Mouse (Mus musculus): ENCODE results near the gene Gjc1. TPM values are rescaled to one million over a fixed set of nuclear protein-coding genes. Genes with fewer than 3 reads are reported as not detected.
A peak's percentile ranks its signal among the peaks of the same experiment; 100 is the strongest.

The Gjc1 gene
- polyA plus RNA-seq, 1 experiment from 2014 or later, result 64.8 TPM

DNA sequence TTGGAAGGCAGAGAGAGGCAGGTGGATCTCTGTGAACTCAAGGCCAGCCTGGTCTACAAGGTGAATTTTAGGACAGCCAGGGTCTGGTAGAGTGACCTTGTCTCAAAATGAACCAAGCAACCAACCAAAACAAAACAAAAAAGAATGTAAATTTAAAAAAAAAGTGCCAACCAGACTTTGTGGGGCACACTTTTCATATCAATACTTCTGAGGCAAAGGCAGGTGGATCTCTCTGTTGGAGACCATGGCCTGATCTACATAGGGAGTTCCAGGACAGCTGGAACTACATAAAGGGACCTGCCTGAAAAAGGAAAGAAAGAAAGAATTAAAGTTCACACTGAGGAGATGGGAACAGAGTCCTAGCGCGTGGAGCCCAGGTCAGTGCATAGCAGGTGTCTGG lies 7.0 kb upstream of the Gjc1 start:
- no peaks in the 10 kb centered on the region for H3K36me3 ChIP-seq (ENCODE audit: control insufficient read depth, insufficient read depth, low read length)
- no peak overlapping the region for H3K9ac ChIP-seq (replicated peaks; ENCODE audit: low read depth, low read length)
- no peak for ATAC-seq (ENCODE audit: insufficient number of reproducible peaks, insufficient read depth, low FRiP score, low read depth)
- WGBS, result 72% methylated on average over 2 of the region's 2 CpGs
- H3K4me2 ChIP-seq (replicated peaks; ENCODE audit: low read depth, low read length), result no peak overlapping the region
- no peaks in the 10 kb centered on the region for H3K9me3 ChIP-seq (ENCODE audit: control insufficient read depth, low read depth, low read length)
- H3K27me3 ChIP-seq (ENCODE audit: control insufficient read depth, insufficient read depth, low read length), result no peaks in the 10 kb centered on the region
- H3K4me1 ChIP-seq (ENCODE audit: control insufficient read depth, insufficient read depth, low read length), result no peaks in the 10 kb centered on the region
- H3K27ac ChIP-seq (ENCODE audit: low read length), result no peak overlapping the region
- no peak overlapping the region for H3K4me3 ChIP-seq (ENCODE audit: low read depth, low read length)

GRCm38 (mm10) chr11:102821231-102821630 lies 1.7 kb upstream of the Gjc1 start:
- Histone ChIP-seq H3K9ac (replicated peaks; ENCODE audit: low read depth, low read length) (no peak overlapping the region), H3K4me3 (ENCODE audit: low read depth, low read length) (no peak overlapping the region), H3K4me2 (replicated peaks; ENCODE audit: low read depth, low read length) (no peak overlapping the region), H3K4me1 (ENCODE audit: control insufficient read depth, insufficient read depth, low read length) (peaks cover 8% of the 10 kb centered on the region), H3K9me3 (ENCODE audit: control insufficient read depth, low read depth, low read length) (no peaks in the 10 kb centered on the region), H3K27me3 (ENCODE audit: control insufficient read depth, insufficient read depth, low read length) (no peaks in the 10 kb centered on the region), H3K27ac (ENCODE audit: low read length) (no peak overlapping the region), H3K36me3 (ENCODE audit: control insufficient read depth, insufficient read depth, low read length) (no peaks in the 10 kb centered on the region)
- 49% methylated on average over 6 of the region's 6 CpGs for WGBS
- ATAC-seq (ENCODE audit: insufficient number of reproducible peaks, insufficient read depth, low FRiP score, low read depth), result no peak

- H3K27ac ChIP-seq (ENCODE audit: low read length), result no peak overlapping the region
- H3K4me2 ChIP-seq (replicated peaks; ENCODE audit: low read depth, low read length), result no peak overlapping the region
- no peak overlapping the region for H3K9ac ChIP-seq (replicated peaks; ENCODE audit: low read depth, low read length)
- WGBS, result 16% methylated on average over 3 of the region's 3 CpGs
- H3K27me3 ChIP-seq (ENCODE audit: control insufficient read depth, insufficient read depth, low read length), result no peaks in the 10 kb centered on the region
- no peaks in the 10 kb centered on the region for H3K9me3 ChIP-seq (ENCODE audit: control insufficient read depth, low read depth, low read length)
- no peak for ATAC-seq (ENCODE audit: insufficient number of reproducible peaks, insufficient read depth, low FRiP score, low read depth)
- peaks cover 13% of the 10 kb centered on the region for H3K4me1 ChIP-seq (ENCODE audit: control insufficient read depth, insufficient read depth, low read length)
- H3K36me3 ChIP-seq (ENCODE audit: control insufficient read depth, insufficient read depth, low read length), result no peaks in the 10 kb centered on the region
- no peak overlapping the region for H3K4me3 ChIP-seq (ENCODE audit: low read depth, low read length)
These were observed 932 bp upstream of the Gjc1 start for GRCm38 (mm10) chr11:102820432-102820831.

GRCm38 (mm10) chr11:102819783-102820385 lies 384 bp upstream of the Gjc1 start:
- 0 out of 2 replicates have a peak, but pooled peaks have one; percentile 15 for ATAC-seq (ENCODE audit: insufficient number of reproducible peaks, insufficient read depth, low FRiP score, low read depth)
- 4% methylated on average over 14 of the region's 14 CpGs for WGBS
- peak overlapping the region; percentile 98; the same call in 1 of the 2 replicates for H3K9ac ChIP-seq (replicated peaks; ENCODE audit: low read depth, low read length)

GRCm38 (mm10) chr11:102818121-102819020 lies 1.1 kb downstream of the Gjc1 start:
- Histone ChIP-seq H3K4me1 (ENCODE audit: control insufficient read depth, insufficient read depth, low read length) (peaks cover 13% of the 10 kb centered on the region), H3K36me3 (ENCODE audit: control insufficient read depth, insufficient read depth, low read length) (no peaks in the 10 kb centered on the region), H3K4me2 (replicated peaks; ENCODE audit: low read depth, low read length) (peak overlapping the region; percentile 44), H3K4me3 (ENCODE audit: low read depth, low read length) (peak overlapping the region; percentile 87), H3K9ac (replicated peaks; ENCODE audit: low read depth, low read length) (peak overlapping the region; percentile 98), H3K27ac (ENCODE audit: low read length) (peak overlapping the region; percentile 99), H3K9me3 (ENCODE audit: control insufficient read depth, low read depth, low read length) (no peaks in the 10 kb centered on the region), H3K27me3 (ENCODE audit: control insufficient read depth, insufficient read depth, low read length) (no peaks in the 10 kb centered on the region)
- under 1% methylated on average over 78 of the region's 92 CpGs for WGBS
- peak; percentile 30 for ATAC-seq (ENCODE audit: insufficient number of reproducible peaks, insufficient read depth, low FRiP score, low read depth)

More at GRCm38 (mm10) chr11:102819783-102820385, 384 bp upstream of the Gjc1 start:
- no peaks in the 10 kb centered on the region for H3K36me3 ChIP-seq (ENCODE audit: control insufficient read depth, insufficient read depth, low read length)
- H3K4me1 ChIP-seq (ENCODE audit: control insufficient read depth, insufficient read depth, low read length), result peaks cover 13% of the 10 kb centered on the region
- H3K4me3 ChIP-seq (ENCODE audit: low read depth, low read length), result peak overlapping the region; percentile 87
- H3K4me2 ChIP-seq (replicated peaks; ENCODE audit: low read depth, low read length), result peak overlapping the region; percentile 44
- H3K27me3 ChIP-seq (ENCODE audit: control insufficient read depth, insufficient read depth, low read length), result no peaks in the 10 kb centered on the region
- peak overlapping the region; percentile 99; the same call in 1 of the 2 replicates for H3K27ac ChIP-seq (ENCODE audit: low read length)
- H3K9me3 ChIP-seq (ENCODE audit: control insufficient read depth, low read depth, low read length), result no peaks in the 10 kb centered on the region

GRCm38 (mm10) chr11:102814881-102815280 lies 4.6 kb downstream of the Gjc1 start:
- H3K36me3 ChIP-seq (ENCODE audit: control insufficient read depth, insufficient read depth, low read length), result peaks cover 3% of the 10 kb centered on the region; the same call in 1 of the 2 replicates
- H3K27me3 ChIP-seq (ENCODE audit: control insufficient read depth, insufficient read depth, low read length), result no peaks in the 10 kb centered on the region
- no peak overlapping the region for H3K9ac ChIP-seq (replicated peaks; ENCODE audit: low read depth, low read length)
- no peak overlapping the region for H3K4me3 ChIP-seq (ENCODE audit: low read depth, low read length)
- H3K27ac ChIP-seq (ENCODE audit: low read length), result no peak overlapping the region
- ATAC-seq (ENCODE audit: insufficient number of reproducible peaks, insufficient read depth, low FRiP score, low read depth), result no peak
- no peaks in the 10 kb centered on the region for H3K9me3 ChIP-seq (ENCODE audit: control insufficient read depth, low read depth, low read length)
- H3K4me1 ChIP-seq (ENCODE audit: control insufficient read depth, insufficient read depth, low read length), result peaks cover 13% of the 10 kb centered on the region
- H3K4me2 ChIP-seq (replicated peaks; ENCODE audit: low read depth, low read length), result no peak overlapping the region

- H3K27me3 ChIP-seq (ENCODE audit: control insufficient read depth, insufficient read depth, low read length), result no peaks in the 10 kb centered on the region
- no peaks in the 10 kb centered on the region for H3K9me3 ChIP-seq (ENCODE audit: control insufficient read depth, low read depth, low read length)
- H3K36me3 ChIP-seq (ENCODE audit: control insufficient read depth, insufficient read depth, low read length), result peaks cover 3% of the 10 kb centered on the region; the same call in 1 of the 2 replicates
- peaks cover 6% of the 10 kb centered on the region; the same call in 1 of the 2 replicates for H3K4me1 ChIP-seq (ENCODE audit: control insufficient read depth, insufficient read depth, low read length)
- 53% methylated on average over 4 of the region's 4 CpGs for WGBS
- no peak overlapping the region for H3K9ac ChIP-seq (replicated peaks; ENCODE audit: low read depth, low read length)
- no peak overlapping the region for H3K4me2 ChIP-seq (replicated peaks; ENCODE audit: low read depth, low read length)
- no peak overlapping the region for H3K4me3 ChIP-seq (ENCODE audit: low read depth, low read length)
- H3K27ac ChIP-seq (ENCODE audit: low read length), result no peak overlapping the region
- no peak for ATAC-seq (ENCODE audit: insufficient number of reproducible peaks, insufficient read depth, low FRiP score, low read depth)
These were observed 8.6 kb downstream of the Gjc1 start for GRCm38 (mm10) chr11:102810721-102811485.

DNA sequence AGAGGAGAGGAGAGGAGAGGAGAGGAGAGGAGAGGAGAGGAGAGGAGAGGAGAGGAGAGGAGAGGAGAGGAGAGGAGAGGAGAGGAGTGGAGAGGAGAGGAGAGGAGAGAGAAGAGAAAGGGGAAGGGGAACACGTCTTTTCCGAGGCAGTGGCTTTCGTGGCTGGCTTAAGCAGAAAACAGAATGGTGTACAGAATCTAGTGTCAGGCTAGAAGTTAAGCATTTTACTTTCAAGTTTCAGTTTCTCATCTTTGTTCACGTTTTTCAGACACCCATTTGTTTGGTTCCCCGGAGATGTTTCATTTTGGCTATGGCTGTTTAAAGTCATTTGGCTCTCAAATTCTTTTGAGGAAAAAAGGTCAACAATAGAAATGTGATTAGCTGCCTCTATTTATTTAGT lies 11.3 kb downstream of the Gjc1 start:
- WGBS, result 58% methylated on average over 5 of the region's 5 CpGs
- H3K9me3 ChIP-seq (ENCODE audit: control insufficient read depth, low read depth, low read length), result no peaks in the 10 kb centered on the region
- H3K4me2 ChIP-seq (replicated peaks; ENCODE audit: low read depth, low read length), result no peak overlapping the region
- H3K27me3 ChIP-seq (ENCODE audit: control insufficient read depth, insufficient read depth, low read length), result no peaks in the 10 kb centered on the region
- no peak overlapping the region for H3K4me3 ChIP-seq (ENCODE audit: low read depth, low read length)
- H3K4me1 ChIP-seq (ENCODE audit: control insufficient read depth, insufficient read depth, low read length), result peaks cover 4% of the 10 kb centered on the region; the same call in 1 of the 2 replicates
- no peak for ATAC-seq (ENCODE audit: insufficient number of reproducible peaks, insufficient read depth, low FRiP score, low read depth)
- H3K27ac ChIP-seq (ENCODE audit: low read length), result no peak overlapping the region
- peaks cover 11% of the 10 kb centered on the region for H3K36me3 ChIP-seq (ENCODE audit: control insufficient read depth, insufficient read depth, low read length)
- H3K9ac ChIP-seq (replicated peaks; ENCODE audit: low read depth, low read length), result no peak overlapping the region
